Mouse (Mus musculus) spleen, embryonic (tissue): ENCODE measurements around the gene Accs.

Source experiments
- CTCF ChIA-PET: fragments of 350-600 bp; sonication (Branson Sonifier 250); formaldehyde crosslinking; loops from one replicate; lab custom pipeline; 2022; lab: Charles Lee

Gene Accs

DNA sequence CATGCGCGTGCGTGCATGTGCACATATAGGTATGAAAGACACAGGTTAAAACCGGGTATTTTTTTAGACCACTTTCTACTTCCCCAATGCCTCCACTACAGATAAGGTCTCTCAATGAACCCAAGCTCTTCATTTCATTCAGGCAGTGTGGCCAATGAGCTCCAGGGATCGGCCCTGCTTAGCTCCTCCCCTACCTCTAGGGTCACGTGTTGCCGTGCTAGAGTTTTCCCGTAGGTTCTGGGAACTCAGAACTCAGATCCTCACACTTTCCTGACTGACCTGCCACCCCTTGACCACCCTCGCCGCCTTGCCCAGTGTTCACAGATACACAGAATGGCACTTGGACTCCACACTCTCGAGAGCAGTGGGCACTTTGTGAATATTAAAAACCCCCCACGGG lies 9.1 kb upstream of the Accs start:
- CTCF ChIA-PET = no interaction called here

DNA sequence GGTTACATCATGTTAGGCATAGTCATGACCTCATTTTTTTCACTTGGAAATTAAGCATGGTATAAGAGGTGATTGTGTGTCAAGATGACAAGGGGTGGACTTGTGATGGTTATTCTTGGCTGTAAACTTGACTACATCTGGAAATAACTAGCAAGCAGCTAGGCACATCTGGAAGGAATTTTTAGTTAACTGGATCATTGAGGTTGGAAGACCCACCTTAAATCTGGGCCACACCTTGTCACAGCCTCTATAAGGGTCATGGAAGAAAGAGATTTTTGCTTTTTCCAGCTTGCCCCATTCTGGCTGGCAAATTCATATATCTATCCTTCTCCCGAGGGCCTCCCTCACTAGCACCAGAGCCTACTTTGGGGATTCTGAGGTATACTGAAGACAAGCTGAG lies 1.6 kb upstream of the Accs start:
- CTCF ChIA-PET = no interaction called here

DNA sequence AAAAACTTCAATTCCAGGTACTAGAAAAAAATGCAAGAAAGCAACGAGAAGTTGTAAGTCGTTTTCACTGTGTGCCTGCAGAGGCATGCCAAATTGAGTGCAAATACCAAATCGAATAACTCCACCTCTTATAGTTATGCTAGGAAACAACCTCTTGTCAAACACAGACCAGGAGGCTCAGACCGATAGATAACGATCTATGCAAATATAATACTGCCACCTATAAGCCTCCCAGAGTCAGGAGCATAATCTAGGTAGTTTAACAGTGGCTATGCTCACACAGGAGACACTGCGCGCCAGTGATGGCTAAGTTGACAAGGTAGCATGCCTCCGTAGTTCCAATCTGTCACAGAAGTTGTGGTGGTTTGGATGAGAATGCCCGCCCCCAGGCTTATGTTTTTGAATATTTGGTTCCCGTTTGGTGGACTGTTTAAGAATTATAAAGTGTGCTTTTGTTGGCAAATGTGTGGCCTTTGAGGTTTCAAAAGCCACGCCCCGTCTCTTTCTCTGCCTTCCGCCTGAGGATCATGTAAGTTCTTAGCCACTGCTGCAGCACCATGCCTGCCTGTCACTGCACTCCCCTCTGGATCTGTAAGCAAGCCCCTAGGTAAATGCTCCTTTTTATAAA lies 688 bp upstream of the Accs start:
- CTCF ChIA-PET = no interaction called here

GRCm38 (mm10) chr2:93841349-93841748 lies 8.4 kb downstream of the Accs start:
- CTCF ChIA-PET = no interaction called here

DNA sequence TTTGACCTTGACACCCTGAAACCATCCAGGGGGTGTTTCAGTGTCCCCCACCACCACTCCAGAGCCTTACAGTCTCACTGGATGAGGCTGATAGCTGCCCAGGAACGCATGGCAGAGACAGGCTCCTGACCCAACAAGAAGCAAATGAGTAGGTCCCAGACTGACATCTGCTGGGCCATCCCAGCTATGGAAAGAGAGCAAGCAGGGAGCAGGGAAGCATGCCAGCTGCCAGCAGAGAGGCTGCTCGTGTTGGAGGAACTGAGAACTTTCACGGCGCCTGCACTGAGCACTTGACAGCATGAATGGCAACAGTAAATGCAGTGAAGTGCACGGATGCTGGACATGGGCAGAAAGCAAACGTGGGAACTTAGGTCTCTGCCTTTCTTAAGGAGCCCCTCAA lies 9.6 kb downstream of the Accs start:
- CTCF ChIA-PET = no interaction called here

GRCm38 (mm10) chr2:93838931-93839330 lies 10.8 kb downstream of the Accs start:
- CTCF ChIA-PET = no interaction called here

DNA sequence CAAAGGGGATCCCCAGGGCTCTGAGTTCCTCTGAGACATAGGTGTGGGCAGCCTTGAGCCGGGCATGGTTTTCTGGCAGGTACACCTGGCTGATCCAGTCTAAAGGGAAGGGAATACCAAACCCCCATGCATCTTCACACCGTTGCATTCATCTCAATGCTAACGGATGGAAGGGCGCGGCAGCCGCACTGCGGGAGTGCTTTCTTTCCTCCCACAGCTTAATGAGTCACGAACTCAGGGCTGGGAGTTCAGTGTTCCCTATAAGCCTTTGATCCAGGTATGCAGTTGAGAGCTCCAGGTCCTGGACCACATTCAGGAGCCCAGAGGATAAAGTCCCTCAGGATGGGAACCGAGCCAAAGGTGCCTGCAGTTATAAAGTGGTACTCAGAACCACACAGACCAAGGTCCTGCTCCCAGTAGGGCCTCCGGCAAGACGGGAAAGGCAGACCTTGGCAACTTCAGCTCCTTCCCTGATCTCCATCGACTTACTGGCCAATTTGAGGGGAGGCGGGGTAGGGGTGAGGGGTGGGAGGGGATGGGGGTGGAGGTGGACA lies 13.4 kb downstream of the Accs start:
- CTCF ChIA-PET = no interaction called here

DNA sequence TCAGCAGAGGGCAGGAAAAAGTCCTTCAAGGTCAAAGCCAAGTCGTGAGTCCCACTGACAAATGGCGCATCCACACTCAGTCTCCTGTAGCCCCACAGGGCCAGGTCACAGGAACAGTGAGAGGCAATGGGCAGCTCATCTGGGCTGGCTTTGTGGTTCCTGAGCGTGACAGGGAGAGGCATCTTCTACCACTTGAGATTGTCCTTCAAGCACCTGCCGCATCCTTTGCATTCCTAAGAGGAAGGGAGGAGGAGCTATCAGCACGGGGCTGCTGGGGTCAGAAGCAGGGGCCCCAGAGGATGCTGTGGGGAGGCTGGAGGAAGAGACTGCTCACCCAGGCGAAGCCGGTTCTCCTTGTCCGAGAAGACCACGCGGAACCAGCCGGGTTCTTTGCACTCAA lies 14.1 kb downstream of the Accs start:
- CTCF ChIA-PET = no interaction called here

DNA sequence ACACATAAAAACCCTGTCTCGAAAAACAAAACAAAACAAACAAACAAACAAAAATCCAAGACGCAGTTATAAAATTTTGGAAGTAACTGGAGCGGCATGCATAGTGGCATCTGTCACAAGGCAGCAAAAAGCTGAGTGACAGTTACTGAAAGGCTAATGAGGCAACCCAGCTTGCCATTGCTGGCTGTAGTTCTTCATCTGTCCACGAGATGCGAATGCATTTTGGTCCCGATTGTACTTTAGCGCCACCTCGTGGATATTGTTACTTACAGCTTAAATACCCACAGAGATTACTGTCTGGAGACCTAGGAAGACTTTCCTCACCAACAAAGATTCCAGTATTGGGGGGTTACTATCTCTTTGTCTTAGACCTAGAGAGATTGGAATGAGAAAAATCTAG lies 26.2 kb downstream of the Accs start:
- CTCF ChIA-PET = interaction anchor here (0.7 kb wide), 1 partner anchor 24 kb away, joined by 3 read pairs; no protein-coding TSS in a partner anchor

GRCm38 (mm10) chr2:93822045-93822749 lies 27.5 kb downstream of the Accs start, which contains the start of gene Ext2:
Ext2 (minus strand) TSS chr2:93822568.
- CTCF ChIA-PET = no interaction called here

DNA sequence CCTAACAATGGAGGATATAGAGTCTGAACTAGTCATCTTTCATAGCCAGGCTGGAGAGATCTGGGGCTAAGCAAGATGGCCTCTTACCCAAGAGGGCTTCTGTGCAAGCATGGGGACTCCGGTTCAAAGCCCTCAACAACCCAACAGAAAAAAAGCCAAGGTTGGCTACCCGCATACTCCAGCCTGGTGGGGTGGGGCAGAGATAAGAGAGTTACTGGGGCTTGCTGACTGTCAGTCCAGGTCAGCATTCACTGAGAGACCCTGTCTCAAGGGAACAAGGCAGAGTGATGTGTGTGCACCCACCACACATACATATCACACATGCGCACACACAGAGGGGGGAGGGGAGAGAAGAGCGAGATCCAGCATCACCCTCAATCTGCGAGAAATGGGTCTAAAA lies 32.0 kb downstream of the Accs start:
- CTCF ChIA-PET = no interaction called here

GRCm38 (mm10) chr2:93813343-93813742 lies 36.4 kb downstream of the Accs start:
- CTCF ChIA-PET = no interaction called here

DNA sequence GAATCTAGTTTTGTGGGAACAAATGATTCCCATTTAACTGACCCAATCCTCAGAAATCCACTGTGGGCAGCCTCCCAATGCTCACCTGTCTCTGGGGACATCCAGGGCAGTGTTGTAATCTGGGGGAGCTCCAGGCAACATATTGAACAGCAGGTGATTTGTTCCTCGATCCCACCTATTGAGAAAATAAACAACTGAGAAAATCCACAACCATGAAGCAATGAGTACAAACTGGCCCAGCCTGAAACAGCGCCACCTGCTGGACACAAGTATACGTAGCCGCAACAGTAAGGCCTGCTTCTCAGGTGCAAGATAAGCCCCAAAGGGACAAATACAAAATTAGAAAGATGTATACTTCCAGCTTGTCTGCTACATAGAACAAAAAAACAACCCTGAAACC lies 37.9 kb downstream of the Accs start:
- CTCF ChIA-PET = no interaction called here

- CTCF ChIA-PET = interaction anchor here (0.6 kb wide), 1 partner anchor 138 kb away, joined by 4 read pairs; no protein-coding TSS in a partner anchor
Observed at GRCm38 (mm10) chr2:93809931-93810330, 39.8 kb downstream of the Accs start.

DNA sequence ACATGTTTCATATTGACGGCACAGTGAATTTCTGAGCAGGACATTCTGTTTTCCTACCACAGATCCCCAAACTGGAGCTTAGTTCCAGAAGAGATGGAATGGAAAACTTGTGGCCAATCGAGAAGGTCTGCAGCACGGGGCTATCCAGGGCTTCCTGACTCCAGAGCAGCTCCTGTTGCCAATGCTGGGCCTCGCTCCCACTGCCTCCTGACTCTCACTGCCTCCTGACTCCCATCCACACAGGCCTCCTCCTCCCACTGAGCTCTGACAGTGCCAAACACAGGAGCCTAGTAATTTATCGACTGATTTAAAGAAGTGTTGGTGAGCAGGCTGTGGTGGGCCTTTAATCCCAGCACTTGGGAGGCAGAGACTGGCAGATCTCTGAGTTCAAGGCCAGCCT lies 41.7 kb downstream of the Accs start:
- CTCF ChIA-PET = no interaction called here

GRCm38 (mm10) chr2:93807440-93807839 lies 42.3 kb downstream of the Accs start:
- CTCF ChIA-PET = no interaction called here

- CTCF ChIA-PET = no interaction called here
Observed at GRCm38 (mm10) chr2:93806487-93807201, 43.1 kb downstream of the Accs start.

DNA sequence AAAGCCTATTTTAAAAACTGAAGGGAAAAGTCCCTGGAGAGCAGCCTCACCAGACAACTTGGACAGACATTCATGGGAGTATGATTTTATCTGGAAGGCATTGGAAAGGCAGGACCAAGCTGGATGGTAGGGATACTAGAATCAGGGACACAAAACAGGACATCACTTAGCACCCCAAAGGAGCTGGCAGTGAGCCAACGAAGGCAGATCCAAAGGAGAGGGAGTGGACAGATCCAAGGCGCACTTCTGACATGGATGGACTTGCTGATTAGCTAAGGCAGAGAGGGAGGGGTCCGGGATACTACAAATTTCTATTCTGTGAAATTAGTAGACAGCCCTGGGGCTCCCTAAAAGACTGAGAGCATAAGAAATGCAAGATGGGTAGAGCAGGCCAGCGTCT lies 44.2 kb downstream of the Accs start:
- CTCF ChIA-PET = no interaction called here

DNA sequence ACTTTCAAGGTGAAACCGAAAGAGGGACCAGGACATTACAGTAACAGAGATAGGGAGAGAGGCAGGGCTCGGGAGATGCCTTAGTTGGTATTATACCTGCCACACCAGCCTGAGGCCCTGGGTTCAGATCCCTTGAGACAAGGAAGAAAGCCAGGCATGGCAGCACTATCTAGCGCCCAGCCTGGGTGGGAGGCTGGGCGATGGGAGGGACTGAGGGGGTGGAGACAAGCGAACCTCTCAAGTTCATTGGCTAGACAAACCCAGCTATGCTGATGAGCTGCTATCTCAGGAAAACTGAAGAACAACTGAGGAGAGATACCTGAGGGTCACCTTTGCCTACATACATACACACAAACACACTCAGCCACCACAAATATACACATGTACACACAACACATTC lies 44.7 kb downstream of the Accs start:
- CTCF ChIA-PET = no interaction called here

GRCm38 (mm10) chr2:93802947-93803346 lies 46.8 kb downstream of the Accs start:
- CTCF ChIA-PET = no interaction called here

DNA sequence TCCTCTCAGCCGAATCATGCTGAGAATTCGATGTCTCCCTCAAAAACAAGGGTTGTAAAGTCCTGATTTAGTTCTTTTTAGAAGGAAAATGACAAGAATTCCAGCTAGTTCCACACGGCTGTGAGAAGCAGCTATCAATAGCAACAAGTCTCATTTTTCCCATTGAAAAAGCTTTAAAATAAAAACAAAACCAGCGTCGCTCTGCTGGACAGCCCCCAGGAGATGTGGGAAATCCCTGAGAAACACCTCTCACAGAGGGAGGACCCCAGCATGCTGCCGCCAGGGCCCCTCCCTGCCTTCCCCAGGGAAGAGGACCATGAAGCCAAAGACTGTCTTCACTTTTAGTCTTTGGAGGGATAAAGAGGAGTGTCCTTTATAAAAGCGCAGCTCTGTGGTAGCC lies 48.6 kb downstream of the Accs start:
- CTCF ChIA-PET = no interaction called here

GRCm38 (mm10) chr2:93797162-93797795 lies 52.5 kb downstream of the Accs start:
- CTCF ChIA-PET = no interaction called here
